Mouse (Mus musculus) heart, embryonic 12.5 days (tissue): ENCODE measurements around the gene Lrmda. TPM values are rescaled to one million over a fixed set of nuclear protein-coding genes. Genes with fewer than 3 reads are reported as not detected.

ENCODE experiments used
- ATAC-seq: fragments of 200-750 bp; cut with Nextera tagmentation; 2 replicates; pipeline ENCODE4 v1.8.0; 2017; ENCODE audit warnings: moderate TSS enrichment, moderate library complexity; ENCODE audit not compliant: insufficient number of reproducible peaks, low FRiP score
- H3K27ac ChIP-seq: fragments of 300-500 bp; sonication (generic); 2 replicates; pipeline ENCODE4 v1.5.1; 2016; ENCODE audit warnings: mild to moderate bottlenecking, moderate library complexity; ENCODE audit not compliant: poor library complexity, severe bottlenecking
- H3K27me3 ChIP-seq: fragments of 300-500 bp; sonication (generic); replicated peaks from 2 replicates; pipeline ENCODE4 v1.6.1; 2016; ENCODE audit warnings: mild to moderate bottlenecking, moderate library complexity
- H3K36me3 ChIP-seq: fragments of 300-500 bp; sonication (generic); 2 replicates; pipeline ENCODE4 v1.6.1; 2016; ENCODE audit warnings: mild to moderate bottlenecking, moderate library complexity
- H3K4me1 ChIP-seq: fragments of 300-500 bp; sonication (generic); replicated peaks from 2 replicates; pipeline ENCODE4 v1.6.1; 2016; ENCODE audit warnings: mild to moderate bottlenecking
- H3K4me2 ChIP-seq: fragments of 300-500 bp; sonication (generic); 2 replicates; pipeline ENCODE4 v1.6.1; 2016; ENCODE audit warnings: mild to moderate bottlenecking, moderate library complexity
- H3K4me3 ChIP-seq: fragments of 300-500 bp; sonication (generic); 2 replicates; pipeline ENCODE4 v1.5.1; 2016; ENCODE audit warnings: mild to moderate bottlenecking
- H3K9ac ChIP-seq: fragments of 300-500 bp; sonication (generic); 2 replicates; pipeline ENCODE4 v1.6.1; 2016; ENCODE audit warnings: mild to moderate bottlenecking, moderate library complexity
- H3K9me3 ChIP-seq: fragments of 300-500 bp; sonication (generic); replicated peaks from 2 replicates; pipeline ENCODE4 v1.6.1; 2016; ENCODE audit warnings: mild to moderate bottlenecking, moderate library complexity
- WGBS: fragments of 180-500 bp; shearing (Covaris S2); methylation state at CpG from one replicate; pipeline ENCODE4 v1.1.7; 2016; 5-methylcytosine and 5-hydroxymethylcytosine counted together
- polyA plus RNA-seq: library from polyadenylated mRNA; unstranded; fragments of >200 nt; fragmentation: Nextera tagmentation; extraction: Ambion mirVana; gene quantifications from 2 replicates; pipeline ENCODE4 v1.2.1, GENCODE M21; 2016

Gene Lrmda
- polyA plus RNA-seq, 1 experiment from 2014 or later = 1.0 TPM

- ATAC-seq = no peak
- H3K9ac ChIP-seq = no peak overlapping the region
Observed at GRCm38 (mm10) chr14:22130950-22131585, 111.6 kb downstream of the Lrmda start.

GRCm38 (mm10) chr14:22139281-22139680, 119.8 kb downstream of the Lrmda start:
- ATAC-seq = no peak
- no peak overlapping the region for H3K4me2 ChIP-seq
- 82% methylated on average over 1 of the region's 1 CpGs for WGBS

More at GRCm38 (mm10) chr14:22130950-22131585, 111.6 kb downstream of the Lrmda start:
- peaks cover 3% of the 10 kb centered on the region for H3K9me3 ChIP-seq
- no peaks in the 10 kb centered on the region for H3K27me3 ChIP-seq
- no peak overlapping the region for H3K27ac ChIP-seq
- 66% methylated on average over 7 of the region's 7 CpGs for WGBS
- H3K4me1 ChIP-seq = no peaks in the 10 kb centered on the region
- no peaks in the 10 kb centered on the region for H3K36me3 ChIP-seq
- no peak overlapping the region for H3K4me2 ChIP-seq
- no peak overlapping the region for H3K4me3 ChIP-seq

DNA sequence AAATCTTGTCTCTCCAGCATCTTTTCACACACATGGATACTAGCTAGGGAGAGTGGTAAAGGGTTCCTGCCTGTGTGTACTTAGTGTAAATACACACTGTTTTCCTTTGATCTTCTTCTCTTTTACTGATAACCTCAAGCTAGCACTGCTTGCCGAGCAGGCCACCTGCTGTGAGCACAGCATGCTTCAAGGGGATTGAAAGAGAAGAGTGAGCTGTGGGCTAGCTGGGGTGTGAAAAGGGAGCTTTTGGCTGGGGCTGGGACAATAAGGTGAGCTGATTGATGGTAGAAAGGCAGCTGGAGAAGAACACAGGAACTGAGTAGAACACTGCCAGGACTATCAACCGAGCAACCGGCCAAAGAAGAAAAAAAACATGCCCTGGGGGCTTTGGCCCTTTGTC, 124.5 kb downstream of the Lrmda start:
- 28% methylated on average over 3 of the region's 3 CpGs for WGBS
- Histone ChIP-seq H3K27ac (no peak overlapping the region), H3K9ac (no peak overlapping the region), H3K4me1 (peaks cover 4% of the 10 kb centered on the region; the same call in 1 of the 2 replicates), H3K36me3 (no peaks in the 10 kb centered on the region), H3K9me3 (no peaks in the 10 kb centered on the region), H3K4me2 (no peak overlapping the region), H3K27me3 (no peaks in the 10 kb centered on the region), H3K4me3 (no peak overlapping the region)
- no peak for ATAC-seq

More at GRCm38 (mm10) chr14:22139281-22139680, 119.8 kb downstream of the Lrmda start:
- no peak overlapping the region for H3K9ac ChIP-seq
- peaks cover 3% of the 10 kb centered on the region for H3K9me3 ChIP-seq
- H3K4me1 ChIP-seq = no peaks in the 10 kb centered on the region
- no peaks in the 10 kb centered on the region for H3K27me3 ChIP-seq
- H3K36me3 ChIP-seq = no peaks in the 10 kb centered on the region
- no peak overlapping the region for H3K4me3 ChIP-seq
- H3K27ac ChIP-seq = no peak overlapping the region

DNA sequence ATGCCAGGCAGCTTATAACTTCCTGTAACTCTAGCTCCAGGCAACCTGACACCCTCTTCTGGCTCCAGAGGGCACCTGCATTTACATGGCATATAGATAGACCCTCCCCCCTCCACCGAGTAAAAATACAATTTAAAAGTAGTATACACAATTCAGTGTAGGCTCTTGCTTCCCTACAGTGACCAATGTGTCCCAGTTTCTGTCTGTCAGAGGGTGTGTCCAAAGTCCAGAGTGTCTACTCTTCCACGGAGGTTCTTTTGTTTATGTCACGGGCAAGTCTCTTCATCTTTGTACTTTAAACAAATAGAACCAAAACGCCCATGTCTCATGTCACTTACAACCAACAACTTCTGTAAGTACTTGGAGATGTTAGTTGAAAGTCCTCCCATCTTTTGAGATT, 126.4 kb downstream of the Lrmda start:
- no peaks in the 10 kb centered on the region for H3K9me3 ChIP-seq
- H3K4me2 ChIP-seq = no peak overlapping the region
- no peak overlapping the region for H3K9ac ChIP-seq
- H3K4me3 ChIP-seq = no peak overlapping the region
- H3K4me1 ChIP-seq = peaks cover 4% of the 10 kb centered on the region; the same call in 1 of the 2 replicates
- no peaks in the 10 kb centered on the region for H3K27me3 ChIP-seq
- no peak for ATAC-seq
- no peak overlapping the region for H3K27ac ChIP-seq
- H3K36me3 ChIP-seq = no peaks in the 10 kb centered on the region
- WGBS = 61% methylated on average over 4 of the region's 4 CpGs

GRCm38 (mm10) chr14:22146508-22147044, 127.1 kb downstream of the Lrmda start:
- no peak overlapping the region for H3K9ac ChIP-seq
- H3K36me3 ChIP-seq = no peaks in the 10 kb centered on the region
- H3K9me3 ChIP-seq = no peaks in the 10 kb centered on the region
- H3K27ac ChIP-seq = no peak overlapping the region
- 74% methylated on average over 12 of the region's 12 CpGs for WGBS
- no peak overlapping the region for H3K4me3 ChIP-seq
- H3K4me2 ChIP-seq = no peak overlapping the region
- H3K4me1 ChIP-seq = peaks cover 4% of the 10 kb centered on the region; the same call in 1 of the 2 replicates
- H3K27me3 ChIP-seq = no peaks in the 10 kb centered on the region
- ATAC-seq = no peak

DNA sequence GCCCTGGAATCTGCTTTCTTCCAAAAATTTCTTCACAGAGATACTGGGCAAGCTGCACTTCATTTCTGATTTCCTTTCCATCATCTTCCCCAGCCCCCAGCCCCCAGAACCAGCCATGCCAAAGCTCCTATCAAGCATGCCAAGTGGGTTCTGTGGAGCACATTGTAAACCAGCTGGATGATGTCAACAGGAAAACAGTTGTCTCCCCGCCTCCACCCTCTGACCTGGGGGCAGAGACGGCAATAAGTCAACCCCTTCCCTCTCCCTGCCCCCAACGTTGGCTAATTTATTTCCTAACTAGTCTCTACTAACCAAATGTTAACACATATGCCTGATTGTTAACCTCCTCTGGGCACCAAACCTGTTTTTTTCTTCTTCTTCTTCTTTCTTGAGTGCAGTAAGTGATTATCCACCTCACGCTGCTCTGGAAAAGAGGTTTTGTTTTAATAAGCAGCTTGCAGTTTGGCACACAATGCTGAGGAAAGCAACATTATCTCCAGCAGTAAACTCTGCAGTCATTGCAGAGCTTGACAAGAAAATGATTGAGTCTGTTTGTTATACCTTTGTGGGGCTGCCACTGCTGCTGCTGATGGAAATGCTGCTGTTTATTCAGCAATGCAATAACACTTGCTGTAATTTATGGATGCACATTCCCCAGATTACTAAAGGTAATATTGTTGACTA, 128.0 kb downstream of the Lrmda start:
- Histone ChIP-seq H3K27me3 (no peaks in the 10 kb centered on the region), H3K9ac (no peak overlapping the region), H3K36me3 (no peaks in the 10 kb centered on the region), H3K9me3 (no peaks in the 10 kb centered on the region), H3K4me3 (no peak overlapping the region), H3K4me2 (no peak overlapping the region), H3K27ac (no peak overlapping the region), H3K4me1 (peaks cover 4% of the 10 kb centered on the region; the same call in 1 of the 2 replicates)
- ATAC-seq = no peak
- WGBS = 28% methylated on average over 4 of the region's 4 CpGs

DNA sequence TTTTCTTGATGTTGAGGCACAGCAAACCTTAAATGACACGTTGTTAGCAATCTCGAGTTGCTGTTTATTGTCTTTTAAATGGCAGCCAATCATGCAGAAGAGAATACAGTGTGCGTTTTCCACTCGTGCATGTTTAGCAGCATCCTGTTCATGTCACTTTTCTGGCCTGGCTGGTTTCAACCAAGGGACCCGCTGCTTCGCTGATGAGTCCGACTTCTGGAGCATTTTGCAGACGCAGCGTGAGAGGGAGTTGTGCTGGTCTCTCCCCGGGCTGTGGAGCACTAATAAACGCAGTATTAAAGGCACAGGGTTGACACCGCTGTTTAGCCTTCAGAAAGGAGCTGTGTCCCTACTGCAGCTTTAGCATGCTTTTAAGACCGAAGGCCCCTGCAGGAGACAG, 133.2 kb downstream of the Lrmda start:
- Histone ChIP-seq H3K9me3 (no peaks in the 10 kb centered on the region), H3K9ac (no peak overlapping the region), H3K4me2 (no peak overlapping the region), H3K27ac (no peak overlapping the region), H3K36me3 (no peaks in the 10 kb centered on the region), H3K27me3 (no peaks in the 10 kb centered on the region), H3K4me3 (no peak overlapping the region), H3K4me1 (peaks cover 16% of the 10 kb centered on the region)
- ATAC-seq = no peak
- 64% methylated on average over 13 of the region's 13 CpGs for WGBS

DNA sequence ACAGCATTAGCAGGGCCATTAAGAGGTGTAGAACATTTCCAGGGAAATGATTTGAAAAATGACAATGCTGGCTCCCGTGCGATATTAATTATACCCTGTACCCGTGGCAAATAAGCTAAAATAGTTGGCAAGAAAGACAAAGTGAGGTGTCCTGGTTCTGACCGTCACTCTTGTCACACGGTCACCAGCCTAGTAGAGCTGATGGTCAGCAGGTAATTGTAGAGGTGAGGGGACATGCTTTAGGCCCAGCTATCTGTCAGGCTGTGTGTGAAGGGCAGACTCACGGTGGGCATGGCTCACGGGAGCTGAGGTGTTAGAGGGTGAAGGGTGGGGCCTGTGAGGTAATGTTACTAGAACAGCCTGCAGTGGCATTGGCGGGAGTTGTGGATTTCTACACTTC, 134.6 kb downstream of the Lrmda start:
- H3K36me3 ChIP-seq = no peaks in the 10 kb centered on the region
- peaks cover 16% of the 10 kb centered on the region for H3K4me1 ChIP-seq
- no peak overlapping the region for H3K4me3 ChIP-seq
- no peaks in the 10 kb centered on the region for H3K9me3 ChIP-seq
- no peak overlapping the region for H3K9ac ChIP-seq
- H3K4me2 ChIP-seq = no peak overlapping the region
- 72% methylated on average over 8 of the region's 8 CpGs for WGBS
- ATAC-seq = no peak
- no peaks in the 10 kb centered on the region for H3K27me3 ChIP-seq
- H3K27ac ChIP-seq = no peak overlapping the region

DNA sequence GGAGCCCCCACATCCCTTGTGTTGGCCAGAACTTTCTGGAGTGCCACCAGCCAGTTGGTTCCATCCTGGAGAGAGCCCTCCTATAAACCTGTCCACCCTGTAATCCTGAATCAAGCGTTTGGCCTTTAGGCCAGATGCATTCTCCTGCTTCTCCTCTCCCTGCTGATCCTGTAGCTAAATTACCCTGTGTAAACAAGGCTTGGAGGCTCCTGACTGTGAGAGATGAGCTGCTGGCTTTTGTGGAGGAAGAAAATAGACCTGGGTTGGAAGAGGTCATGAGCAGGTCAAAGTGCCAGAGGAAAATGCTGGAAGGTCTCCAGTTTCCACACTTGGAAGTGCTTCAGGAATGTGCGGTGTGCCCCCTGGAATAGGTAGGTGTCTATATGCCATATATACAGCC, 135.5 kb downstream of the Lrmda start:
- no peak overlapping the region for H3K27ac ChIP-seq
- H3K4me3 ChIP-seq = no peak overlapping the region
- H3K4me2 ChIP-seq = no peak overlapping the region
- no peaks in the 10 kb centered on the region for H3K27me3 ChIP-seq
- H3K9me3 ChIP-seq = no peaks in the 10 kb centered on the region
- H3K4me1 ChIP-seq = peaks cover 16% of the 10 kb centered on the region
- no peak for ATAC-seq
- 35% methylated on average over 2 of the region's 2 CpGs for WGBS
- no peaks in the 10 kb centered on the region for H3K36me3 ChIP-seq
- no peak overlapping the region for H3K9ac ChIP-seq

GRCm38 (mm10) chr14:22155512-22156026, 136.1 kb downstream of the Lrmda start:
- whole genome bisulfite sequencing = 54% methylated on average over 4 of the region's 4 CpGs
- no peaks in the 10 kb centered on the region for H3K36me3 ChIP-seq
- H3K9ac ChIP-seq = no peak overlapping the region
- peaks cover 16% of the 10 kb centered on the region for H3K4me1 ChIP-seq
- no peaks in the 10 kb centered on the region for H3K27me3 ChIP-seq
- no peaks in the 10 kb centered on the region for H3K9me3 ChIP-seq
- H3K27ac ChIP-seq = no peak overlapping the region
- H3K4me2 ChIP-seq = no peak overlapping the region
- no peak for ATAC-seq
- no peak overlapping the region for H3K4me3 ChIP-seq

DNA sequence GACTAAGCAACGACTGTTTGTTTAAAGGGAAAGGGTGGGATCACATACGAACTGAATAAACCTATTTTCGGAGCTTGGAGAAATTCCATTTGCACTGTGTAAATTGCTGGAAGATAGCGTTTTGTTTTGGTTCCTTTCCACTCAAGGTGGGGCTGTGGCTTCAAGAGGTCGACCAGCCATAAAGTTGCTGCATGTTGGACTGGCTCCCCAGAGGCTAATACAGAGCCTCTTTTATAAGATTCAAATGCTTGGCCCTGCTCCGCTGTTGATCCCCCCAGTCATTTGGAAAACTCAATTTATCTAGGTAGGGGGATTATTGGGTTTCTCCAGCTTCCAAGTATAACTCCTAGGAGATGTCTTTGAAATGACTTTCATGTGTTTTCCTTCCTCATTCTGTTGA, 137.5 kb downstream of the Lrmda start:
- no peaks in the 10 kb centered on the region for H3K9me3 ChIP-seq
- peaks cover 16% of the 10 kb centered on the region for H3K4me1 ChIP-seq
- 52% methylated on average over 6 of the region's 6 CpGs for WGBS
- H3K36me3 ChIP-seq = no peaks in the 10 kb centered on the region
- no peak overlapping the region for H3K4me2 ChIP-seq
- no peak overlapping the region for H3K4me3 ChIP-seq
- no peak overlapping the region for H3K9ac ChIP-seq
- no peak overlapping the region for H3K27ac ChIP-seq
- H3K27me3 ChIP-seq = no peaks in the 10 kb centered on the region
- ATAC-seq = no peak
